Mouse (Mus musculus): ENCODE results near the gene Ift88.

DNA sequence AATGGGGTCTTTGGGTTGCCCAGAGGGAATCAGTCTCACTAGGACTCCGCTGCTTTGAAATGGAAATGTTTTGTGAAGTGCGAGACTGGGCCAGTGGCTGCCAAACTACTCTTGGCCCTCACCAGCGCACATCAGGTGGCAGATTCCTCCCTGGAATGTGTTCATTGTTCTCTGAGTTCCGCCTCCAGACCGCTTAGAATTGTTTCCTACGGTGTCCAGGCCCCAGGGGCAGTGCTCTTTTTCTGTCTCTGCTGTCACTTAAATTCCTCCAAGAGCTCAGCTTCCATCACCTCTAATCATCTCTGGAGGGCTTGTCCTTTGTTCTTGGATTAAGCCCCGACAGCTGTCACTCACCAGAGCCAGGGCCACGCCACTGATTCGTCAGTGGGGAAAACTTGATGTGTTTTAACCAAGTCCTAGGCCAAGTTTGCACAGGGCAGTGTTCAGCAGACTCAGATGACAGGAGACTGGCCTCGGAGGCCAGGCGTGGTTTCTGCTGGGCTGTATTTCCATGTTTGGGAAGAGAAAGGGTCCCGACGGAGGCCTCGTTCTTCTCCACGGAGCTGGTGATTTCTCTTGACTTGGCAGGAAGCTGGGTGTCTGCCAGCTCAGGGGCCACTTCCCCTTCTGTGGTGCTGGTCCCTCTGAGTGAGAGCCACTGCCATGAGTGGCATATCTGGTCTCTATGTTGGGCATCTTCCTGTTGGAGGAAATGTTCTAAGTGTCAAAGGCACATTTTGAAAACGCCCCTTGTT lies 113.6 kb downstream of the Ift88 start:
- no peak for TF ChIP-seq CTCF (IDR thresholded peaks at IDR 0.05; ENCODE audit: low read depth, low read length)
- TF ChIP-seq POLR2A (IDR thresholded peaks at IDR 0.05; ENCODE audit: borderline replicate concordance, low read depth, low read length), result no peak
